Mouse (Mus musculus) midbrain, embryonic 10.5 days (tissue): Measurements from ENCODE around the gene Gcnt2. TPM values are rescaled to one million over a fixed set of nuclear protein-coding genes. Genes with fewer than 3 reads are reported as not detected.
"Not testable (repeated sequence)": the region's sequence is repeated elsewhere in the genome, so short reads cannot be mapped to it uniquely, and the experiment has no call there.

Source experiments
- DNase-seq: peaks from one replicate; pipeline ENCODE4 v3.0.0-alpha.2; 2017; ENCODE audit warnings: low spot score
- H3K27ac ChIP-seq: fragments of 300-500 bp; sonication (generic); replicated peaks from 2 replicates; pipeline ENCODE4 v1.5.1; 2016; ENCODE audit warnings: mild to moderate bottlenecking
- H3K27me3 ChIP-seq: fragments of 300-500 bp; sonication (generic); 2 replicates; pipeline ENCODE4 v1.6.1; 2016; ENCODE audit warnings: low read depth, mild to moderate bottlenecking; ENCODE audit not compliant: poor library complexity, severe bottlenecking
- H3K36me3 ChIP-seq: fragments of 300-500 bp; sonication (generic); 2 replicates; pipeline ENCODE4 v1.6.1; 2016; ENCODE audit warnings: mild to moderate bottlenecking, moderate library complexity
- H3K4me1 ChIP-seq: fragments of 300-500 bp; sonication (generic); 2 replicates; pipeline ENCODE4 v1.6.1; 2016
- H3K4me3 ChIP-seq: fragments of 300-500 bp; sonication (generic); 2 replicates; pipeline ENCODE4 v1.5.1; 2016; ENCODE audit warnings: mild to moderate bottlenecking, moderate library complexity
- H3K9me3 ChIP-seq: fragments of 300-500 bp; sonication (generic); replicated peaks from 2 replicates; pipeline ENCODE4 v1.6.1; 2016; ENCODE audit warnings: mild to moderate bottlenecking
- WGBS: fragments of 180-500 bp; shearing (Covaris S2); methylation state at CpG from one replicate; pipeline ENCODE4 v1.1.7; 2016; 5-methylcytosine and 5-hydroxymethylcytosine counted together
- polyA plus RNA-seq: library from polyadenylated mRNA; unstranded; fragments of >200 nt; fragmentation: Nextera tagmentation; extraction: Ambion mirVana; gene quantifications from 2 replicates; pipeline ENCODE4 v1.2.1, GENCODE M21; 2016

The Gcnt2 gene
- polyA plus RNA-seq, 1 experiment from 2014 or later = 2.7 TPM

DNA sequence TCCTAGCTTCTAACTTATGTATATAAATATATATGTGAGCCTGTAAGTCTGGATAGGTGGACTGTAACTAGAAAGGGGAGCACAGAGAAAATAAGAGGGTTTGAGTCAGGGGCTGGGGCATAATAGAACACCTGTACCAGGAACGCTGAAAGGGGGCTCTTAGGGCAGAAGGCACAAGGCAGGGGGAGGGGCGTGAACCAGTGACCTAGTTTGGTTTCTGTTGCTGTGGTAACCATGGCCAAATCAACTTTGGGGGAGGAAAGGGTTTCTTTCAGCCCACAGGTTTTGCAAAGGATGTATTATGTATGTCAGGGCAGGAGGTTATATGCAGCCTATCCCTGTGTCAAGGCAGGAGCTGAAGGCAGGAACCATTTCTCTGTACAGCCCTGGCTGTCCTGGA, 112.3 kb downstream of the Gcnt2 start:
- H3K9me3 ChIP-seq = no peaks in the 10 kb centered on the region
- H3K4me3 ChIP-seq = no peak overlapping the region
- no peaks in the 10 kb centered on the region for H3K36me3 ChIP-seq
- DNase-seq = no peak
- no peaks in the 10 kb centered on the region for H3K27me3 ChIP-seq
- WGBS = 77% methylated on average over 2 of the region's 2 CpGs
- no peak overlapping the region for H3K27ac ChIP-seq
- no peaks in the 10 kb centered on the region for H3K4me1 ChIP-seq

DNA sequence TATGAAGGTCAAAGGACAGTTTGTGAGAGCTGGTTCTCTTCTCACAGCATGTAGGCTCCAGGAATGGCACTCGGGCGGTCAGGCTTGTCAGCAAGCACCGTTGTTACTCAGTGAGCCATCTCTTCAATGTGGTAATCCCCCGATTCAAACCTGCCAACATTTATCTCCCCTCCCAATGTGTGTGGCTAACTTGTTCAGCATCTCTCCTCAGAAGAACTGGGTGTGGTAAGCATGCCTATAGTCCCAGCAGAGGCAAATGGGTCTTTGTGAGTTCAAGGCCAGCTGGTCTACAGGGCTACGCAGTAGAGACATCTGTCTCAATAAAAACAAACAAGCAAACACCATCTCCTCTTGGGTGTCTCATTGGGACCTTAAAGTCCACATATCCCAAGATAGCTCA, 113.4 kb downstream of the Gcnt2 start:
- no peaks in the 10 kb centered on the region for H3K27me3 ChIP-seq
- WGBS = 84% methylated on average over 5 of the region's 5 CpGs

DNA sequence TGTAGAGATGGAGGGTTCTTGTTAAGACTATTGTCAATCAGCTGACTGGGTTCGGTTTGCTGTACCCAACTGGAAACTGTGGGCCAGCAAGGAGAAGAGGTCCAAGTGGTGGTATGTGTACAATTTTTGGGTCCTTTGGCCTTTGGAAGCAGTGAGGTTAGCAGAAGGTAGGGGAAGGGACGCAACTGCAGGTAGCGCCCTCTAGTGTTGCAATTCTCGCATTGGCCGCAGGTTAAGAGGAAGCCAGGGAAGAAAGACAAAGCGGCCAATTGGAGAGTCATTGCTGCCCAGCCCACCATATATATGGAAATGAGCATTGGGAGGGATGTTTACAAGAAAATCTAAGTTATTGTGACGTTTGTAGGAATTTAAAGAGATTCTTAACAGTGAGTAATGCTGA, 118.1 kb downstream of the Gcnt2 start:
- no peaks in the 10 kb centered on the region for H3K27me3 ChIP-seq
- no peaks in the 10 kb centered on the region for H3K36me3 ChIP-seq
- peak; percentile 50 for DNase-seq
- H3K27ac ChIP-seq = no peak overlapping the region
- WGBS = 14% methylated on average over 7 of the region's 7 CpGs
- no peaks in the 10 kb centered on the region for H3K4me1 ChIP-seq
- no peak overlapping the region for H3K4me3 ChIP-seq
- no peaks in the 10 kb centered on the region for H3K9me3 ChIP-seq

More for the DNA sequence above, 113.4 kb downstream of the Gcnt2 start:
- no peaks in the 10 kb centered on the region for H3K4me1 ChIP-seq
- H3K27ac ChIP-seq = no peak overlapping the region
- H3K4me3 ChIP-seq = no peak overlapping the region
- no peak for DNase-seq
- no peaks in the 10 kb centered on the region for H3K9me3 ChIP-seq
- H3K36me3 ChIP-seq = no peaks in the 10 kb centered on the region

DNA sequence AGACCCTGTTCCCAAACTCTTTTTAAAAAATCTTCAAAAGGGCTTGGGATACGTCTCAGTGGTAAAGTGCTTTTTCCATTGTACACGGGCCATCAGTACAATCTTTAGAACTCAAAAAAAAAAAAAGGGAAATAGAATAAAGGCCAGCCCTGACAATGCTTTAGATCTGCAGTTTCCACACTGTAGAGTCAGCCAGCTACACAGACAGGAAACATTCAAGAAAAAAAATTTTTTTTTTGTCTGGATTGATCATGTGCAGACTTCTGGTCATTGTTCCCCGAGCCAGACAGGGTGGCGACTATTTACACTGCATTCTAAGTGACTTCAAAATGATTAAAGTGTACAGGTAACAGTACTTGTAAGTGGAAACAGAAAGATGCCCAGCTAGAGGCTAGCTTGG, 119.1 kb downstream of the Gcnt2 start:
- H3K4me3 ChIP-seq = no peak overlapping the region
- WGBS = 89% methylated on average over 4 of the region's 4 CpGs

DNA sequence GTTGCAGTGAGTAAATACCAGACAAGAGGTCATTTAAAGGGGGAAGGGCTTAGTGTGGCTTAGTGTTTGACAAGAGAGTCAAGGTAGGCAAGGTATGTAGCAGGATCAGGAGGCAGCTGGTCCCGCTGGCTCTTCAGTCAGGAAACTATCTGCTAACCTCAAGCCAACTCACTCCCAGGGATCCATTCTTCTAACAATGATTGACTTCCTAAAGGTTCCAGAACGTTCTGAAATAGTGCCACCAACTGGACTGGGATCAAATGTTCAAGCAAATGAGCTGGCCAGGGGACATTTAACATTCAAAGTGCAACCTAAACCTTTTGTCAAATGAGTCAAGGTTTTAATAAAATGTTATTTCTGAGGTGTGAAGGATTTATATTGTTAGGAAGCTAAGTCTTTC, 119.8 kb downstream of the Gcnt2 start:
- Histone ChIP-seq H3K9me3 (no peaks in the 10 kb centered on the region), H3K36me3 (no peaks in the 10 kb centered on the region), H3K4me3 (no peak overlapping the region), H3K4me1 (no peaks in the 10 kb centered on the region), H3K27ac (no peak overlapping the region), H3K27me3 (no peaks in the 10 kb centered on the region)
- DNase-seq = no peak
- WGBS = 70% methylated on average over 2 of the region's 2 CpGs

More for the DNA sequence above, 119.1 kb downstream of the Gcnt2 start:
- H3K4me1 ChIP-seq = no peaks in the 10 kb centered on the region
- H3K36me3 ChIP-seq = no peaks in the 10 kb centered on the region
- no peak overlapping the region for H3K27ac ChIP-seq
- no peaks in the 10 kb centered on the region for H3K9me3 ChIP-seq
- no peak for DNase-seq
- no peaks in the 10 kb centered on the region for H3K27me3 ChIP-seq

DNA sequence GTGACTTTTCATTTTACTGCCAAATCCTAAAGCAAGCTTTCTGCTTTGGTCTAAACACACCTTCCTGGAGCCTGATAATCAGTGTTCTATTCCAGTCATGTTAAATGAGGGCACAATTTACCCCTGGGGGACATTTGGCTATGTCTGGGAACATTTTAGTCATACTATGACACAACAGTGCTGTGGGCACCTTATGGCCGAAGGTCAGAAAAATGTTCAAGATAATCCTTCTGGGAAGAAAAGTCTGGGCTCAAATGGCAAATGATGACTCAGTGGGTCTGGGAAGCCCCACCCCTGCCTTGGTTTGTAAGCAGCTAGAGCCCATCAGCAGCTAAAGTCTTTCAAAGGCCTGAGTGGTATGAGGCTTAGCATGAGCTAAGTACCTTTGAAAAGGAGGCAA, 123.2 kb downstream of the Gcnt2 start:
- no peak overlapping the region for H3K4me3 ChIP-seq
- DNase-seq = no peak
- 78% methylated on average over 1 of the region's 1 CpGs for WGBS
- H3K36me3 ChIP-seq = no peaks in the 10 kb centered on the region
- no peaks in the 10 kb centered on the region for H3K27me3 ChIP-seq
- no peaks in the 10 kb centered on the region for H3K9me3 ChIP-seq
- H3K27ac ChIP-seq = no peak overlapping the region
- no peaks in the 10 kb centered on the region for H3K4me1 ChIP-seq

DNA sequence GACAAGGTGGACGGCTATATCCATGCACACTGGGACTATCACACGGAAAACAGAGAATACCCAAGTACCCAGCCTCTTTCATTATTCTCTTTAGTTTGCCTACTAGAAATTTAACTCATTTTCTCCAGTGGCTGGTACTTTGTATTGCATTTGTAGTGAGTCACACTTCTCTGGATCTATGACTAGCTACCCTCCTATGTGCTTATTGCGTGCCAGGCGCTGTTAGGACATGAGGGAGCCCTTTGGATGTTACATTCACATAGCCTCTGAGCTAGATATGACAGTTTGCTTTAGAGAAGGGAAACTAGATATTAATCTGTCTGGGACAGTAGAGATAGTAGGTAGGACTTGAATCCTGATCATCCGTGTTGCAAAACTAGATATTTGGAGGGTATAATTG, 126.5 kb downstream of the Gcnt2 start:
- H3K4me1 ChIP-seq = no peaks in the 10 kb centered on the region
- no peak overlapping the region for H3K4me3 ChIP-seq
- no peaks in the 10 kb centered on the region for H3K9me3 ChIP-seq
- H3K36me3 ChIP-seq = no peaks in the 10 kb centered on the region
- DNase-seq = no peak
- H3K27me3 ChIP-seq = no peaks in the 10 kb centered on the region
- no peak overlapping the region for H3K27ac ChIP-seq
- 94% methylated on average over 5 of the region's 5 CpGs for WGBS

DNA sequence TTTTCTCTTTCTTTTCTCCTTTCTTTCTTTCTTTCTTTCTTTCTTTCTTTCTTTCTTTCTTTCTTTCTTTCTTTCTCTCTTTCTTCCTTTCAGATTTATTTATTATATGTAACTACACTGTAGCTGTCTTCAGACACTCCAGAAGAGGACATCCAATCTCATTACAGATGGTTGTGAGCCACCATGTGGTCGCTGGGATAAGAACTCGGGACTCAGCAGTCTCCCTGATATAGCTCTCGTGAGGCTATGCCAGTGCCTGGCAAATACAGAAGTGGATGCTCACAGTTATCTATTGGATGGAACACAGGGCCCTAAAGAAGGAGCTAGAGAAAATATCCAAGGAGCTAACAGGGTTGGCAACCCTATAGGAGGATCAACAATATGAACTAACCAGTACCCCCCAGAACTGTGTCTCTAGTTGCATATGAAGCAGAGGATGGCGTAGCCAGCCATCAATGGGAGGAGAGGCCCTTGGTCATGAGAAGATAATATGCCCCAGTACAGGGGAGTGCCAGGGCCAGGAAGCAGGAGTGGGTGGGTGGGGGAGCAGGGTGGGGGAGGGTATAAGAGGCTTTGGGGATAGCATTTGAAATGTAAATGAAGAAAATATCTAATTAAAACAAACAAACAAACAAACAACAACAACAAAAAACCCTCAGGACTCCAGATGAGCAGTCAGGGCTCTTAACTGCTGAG, 128.2 kb downstream of the Gcnt2 start:
- not testable (repeated sequence) for H3K9me3 ChIP-seq, DNase-seq, H3K4me1 ChIP-seq, H3K36me3 ChIP-seq, H3K27me3 ChIP-seq, H3K4me3 ChIP-seq, H3K27ac ChIP-seq
- 73% methylated on average over 4 of the region's 4 CpGs for WGBS

DNA sequence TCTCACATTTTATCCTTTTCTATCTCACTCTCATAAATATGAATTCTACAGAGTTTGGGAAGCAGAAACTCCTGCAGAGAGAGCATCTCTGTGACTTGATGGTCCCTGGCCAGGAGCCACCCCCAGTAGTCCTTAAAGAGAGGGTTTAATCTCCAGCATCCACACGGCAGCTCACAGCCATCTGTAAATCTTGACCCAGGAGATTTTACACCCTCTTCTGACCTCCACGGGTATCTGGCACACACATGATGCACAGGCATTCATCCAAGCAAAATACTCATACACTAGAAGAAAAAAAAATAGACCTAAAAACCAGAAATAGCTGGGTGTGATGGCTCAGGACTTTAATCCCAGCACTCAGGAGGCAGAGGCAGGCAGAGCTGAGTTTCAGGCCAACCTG, 128.9 kb downstream of the Gcnt2 start:
- Histone ChIP-seq H3K4me1 (no peaks in the 10 kb centered on the region), H3K4me3 (no peak overlapping the region), H3K27ac (no peak overlapping the region), H3K27me3 (peaks cover 6% of the 10 kb centered on the region; the same call in 1 of the 2 replicates), H3K9me3 (no peaks in the 10 kb centered on the region), H3K36me3 (no peaks in the 10 kb centered on the region)
- no peak for DNase-seq
- WGBS = 80% methylated on average over 2 of the region's 2 CpGs

DNA sequence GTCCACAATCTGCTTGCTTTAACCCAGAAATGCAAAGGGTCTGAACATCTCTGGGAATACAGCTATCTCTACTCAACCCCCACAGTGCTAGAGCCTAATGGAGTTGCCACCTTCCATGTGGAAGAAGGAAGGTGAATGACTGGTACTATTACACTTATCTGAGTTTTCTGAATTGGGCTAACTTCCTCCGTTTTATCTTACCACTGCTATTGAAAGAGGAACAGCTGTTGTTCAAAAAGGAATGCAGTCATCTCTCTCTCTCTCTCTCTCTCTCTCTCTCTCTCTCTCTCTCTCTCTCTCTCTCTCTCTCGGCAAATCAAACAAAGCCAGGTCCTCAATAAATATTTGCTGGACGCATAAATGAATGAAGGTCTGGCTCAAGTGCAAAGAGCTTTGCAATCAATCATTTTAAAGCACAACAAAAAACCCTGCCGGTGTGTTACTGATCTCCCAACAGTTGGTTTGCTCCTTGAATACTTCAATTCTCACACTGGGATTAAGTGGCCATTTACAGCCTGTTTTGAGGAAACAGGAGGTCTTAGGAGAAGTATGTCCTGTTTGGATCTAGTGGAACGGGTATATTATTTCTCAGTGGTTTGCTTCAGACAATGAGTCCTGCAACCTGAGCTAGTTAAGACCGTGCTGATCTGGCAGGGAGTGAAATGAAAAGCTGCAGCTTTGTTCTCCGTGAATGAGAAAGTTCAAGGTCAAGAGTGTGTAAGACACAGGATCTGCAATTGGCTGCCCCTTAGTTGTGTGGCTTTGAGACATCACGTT, 135.1 kb downstream of the Gcnt2 start:
- H3K27ac ChIP-seq = peak overlapping the region; percentile 28; the same call in 1 of the 2 replicates
- no peaks in the 10 kb centered on the region for H3K9me3 ChIP-seq
- DNase-seq = no peak
- WGBS = 43% methylated on average over 8 of the region's 8 CpGs
- peaks cover 13% of the 10 kb centered on the region for H3K4me1 ChIP-seq
- no peaks in the 10 kb centered on the region for H3K36me3 ChIP-seq
- peaks cover 6% of the 10 kb centered on the region; the same call in 1 of the 2 replicates for H3K27me3 ChIP-seq
- no peak overlapping the region; the same call in 1 of the 2 replicates for H3K4me3 ChIP-seq

DNA sequence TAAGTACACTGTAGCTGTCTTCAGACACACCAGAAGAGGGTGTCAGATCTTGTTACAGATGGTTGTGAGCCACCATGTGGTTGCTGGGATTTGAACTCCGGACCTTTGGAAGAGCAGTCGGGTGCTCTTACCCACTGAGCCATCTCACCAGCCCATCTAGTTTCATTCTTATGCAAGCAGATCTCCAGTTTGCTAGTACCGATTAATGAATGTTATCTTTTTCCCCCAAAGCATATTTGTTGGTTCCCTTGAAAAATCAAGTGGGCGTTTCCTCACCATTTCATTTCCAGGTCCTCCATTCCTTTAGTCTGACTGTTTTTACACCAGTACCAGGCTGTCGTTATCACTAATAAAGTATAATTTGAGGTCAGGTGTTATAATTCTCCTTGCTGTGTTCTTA, 139.0 kb downstream of the Gcnt2 start:
- H3K4me1 ChIP-seq = peaks cover 32% of the 10 kb centered on the region
- H3K4me3 ChIP-seq, H3K27me3 ChIP-seq, H3K27ac ChIP-seq, DNase-seq, H3K9me3 ChIP-seq: not testable (repeated sequence)
- 90% methylated on average over 5 of the region's 5 CpGs for WGBS
- H3K36me3 ChIP-seq = 0 out of 2 replicates have a peak, but pooled peaks cover 11% of the 10 kb centered on the region

DNA sequence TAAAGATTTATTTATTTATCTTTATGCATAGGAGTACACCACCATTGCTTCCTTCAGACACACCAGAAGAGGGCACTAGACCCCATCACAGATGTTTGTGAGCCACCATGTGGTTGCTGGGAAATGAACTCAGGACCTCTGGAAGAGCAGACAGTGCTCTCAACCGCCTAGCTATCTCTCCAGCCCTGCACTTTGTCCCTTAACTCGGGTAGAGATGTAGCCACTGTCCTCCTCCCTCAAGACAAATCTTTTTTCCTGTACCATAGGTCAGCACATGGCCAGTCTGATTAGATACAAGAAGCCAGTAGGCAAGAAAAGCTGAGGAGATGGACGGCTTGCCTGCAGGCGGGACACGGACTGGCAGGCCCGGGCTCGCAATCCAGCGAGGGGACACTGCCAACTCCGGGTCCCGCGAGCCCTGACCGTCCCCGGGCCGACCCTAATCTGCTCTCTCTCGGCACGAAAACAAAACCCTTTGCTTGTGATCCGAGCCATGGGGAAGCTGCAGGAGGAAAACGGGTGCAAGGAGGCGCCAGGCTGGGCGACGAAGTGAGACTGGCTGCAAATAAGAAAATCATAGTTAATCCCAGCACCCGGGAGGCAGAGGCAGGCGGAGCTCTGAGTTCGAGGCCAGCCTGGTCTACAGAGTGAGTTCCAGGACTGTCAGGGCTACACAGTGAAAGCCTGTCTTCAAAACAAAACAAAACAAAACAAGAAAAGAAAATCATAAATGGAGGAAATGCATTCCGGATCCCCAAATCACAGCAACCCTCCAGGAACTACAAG, 140.8 kb downstream of the Gcnt2 start:
- Histone ChIP-seq H3K4me1 (peaks cover 20% of the 10 kb centered on the region), H3K9me3 (no peaks in the 10 kb centered on the region), H3K36me3 (peaks cover 22% of the 10 kb centered on the region), H3K27me3 (no peaks in the 10 kb centered on the region), H3K27ac (peak overlapping the region; percentile 94), H3K4me3 (peak overlapping the region; percentile 97)
- peak; percentile 50 for DNase-seq
- WGBS = 2% methylated on average over 25 of the region's 25 CpGs
